Mouse (Mus musculus) liver, adult 2 months (tissue): ENCODE results near the gene Odf3b. TPM values are rescaled to one million over a fixed set of nuclear protein-coding genes. Genes with fewer than 3 reads are reported as not detected.
A peak's percentile ranks its signal among the peaks of the same experiment; 100 is the strongest.

Experiments used
- DNase-seq: peaks from one replicate; pipeline ENCODE4 v3.0.0-alpha.2; 2011; ENCODE audit warnings: low read depth, low spot score; ENCODE audit errors: extremely low read depth
- H3K27ac ChIP-seq: fragments of 200-500 bp; replicated peaks from 2 replicates; pipeline ENCODE4 v1.5.1; 2012; ENCODE audit warnings: low read depth, mild to moderate bottlenecking, control low read depth, inconsistent platforms, low read length; ENCODE audit not compliant: insufficient read depth
- H3K27me3 ChIP-seq: fragments of 200-500 bp; 2 replicates; pipeline ENCODE4 v1.6.1; 2012; ENCODE audit warnings: mild to moderate bottlenecking, moderate library complexity, low read length, inconsistent platforms; ENCODE audit not compliant: control insufficient read depth, insufficient read depth
- H3K36me3 ChIP-seq: fragments of 200-500 bp; 2 replicates; pipeline ENCODE4 v1.6.1; 2012; ENCODE audit warnings: low read length, inconsistent platforms; ENCODE audit not compliant: control insufficient read depth, insufficient read depth
- H3K4me1 ChIP-seq: fragments of 200-500 bp; 2 replicates; pipeline ENCODE4 v1.6.1; 2011; ENCODE audit warnings: low read length; ENCODE audit not compliant: control insufficient read depth, insufficient read depth
- H3K4me3 ChIP-seq: fragments of 200-500 bp; 2 replicates; pipeline ENCODE4 v1.5.1; 2011; ENCODE audit warnings: low read depth, mild to moderate bottlenecking, control low read depth, low read length, moderate library complexity; ENCODE audit not compliant: insufficient read depth
- H3K79me2 ChIP-seq: fragments of 200-500 bp; 2 replicates; pipeline ENCODE4 v1.6.1; 2012; ENCODE audit warnings: inconsistent platforms, mild to moderate bottlenecking, low read length, moderate library complexity; ENCODE audit not compliant: control insufficient read depth, insufficient read depth
- H3K9ac ChIP-seq: fragments of 200-500 bp; 2 replicates; pipeline ENCODE4 v1.6.1; 2012; ENCODE audit warnings: low read depth, mild to moderate bottlenecking, control low read depth, inconsistent platforms, low read length
- CTCF ChIP-seq: fragments of 200-500 bp; IDR thresholded peaks from 2 replicates; pipeline ENCODE4 v1.5.1; 2011; ENCODE audit warnings: low read depth, low read length, control low read depth
- POLR2A ChIP-seq: fragments of 200-500 bp; IDR thresholded peaks from 2 replicates; pipeline ENCODE4 v1.6.1; 2011; ENCODE audit warnings: low read length, control low read depth; ENCODE audit not compliant: insufficient read depth; ENCODE audit errors: extremely low read depth
- WGBS: fragments of 180-500 bp; shearing (Covaris S2); methylation state at CpG from one replicate; pipeline ENCODE4 v1.1.7; 2018; 5-methylcytosine and 5-hydroxymethylcytosine counted together
- polyA plus RNA-seq: library from polyadenylated mRNA; depleted of rRNA; stranded (reverse); fragments of >200 nt; gene quantifications from 2 replicates; pipeline ENCODE4 v1.2.3, GENCODE M21; 2012; rRNA removed
- total RNA-seq: library from RNA; depleted of rRNA; stranded (reverse); fragments of >200 nt; gene quantifications from 2 replicates; pipeline ENCODE4 v1.2.3, GENCODE M21; 2014; rRNA removed

Odf3b gene
- total RNA-seq (2.0 and 3.8 TPM in 2 replicates), polyA plus RNA-seq (29.8 and 41.7 TPM in 2 replicates)

GRCm38 (mm10) chr15:89378831-89379401 is at the start of gene Odf3b:
Gene Odf3b (minus strand): TSS chr15:89379282.
- no peaks in the 10 kb centered on the region for H3K27me3 ChIP-seq
- H3K79me2 ChIP-seq: peaks cover 4% of the 10 kb centered on the region; the same call in 1 of the 2 replicates
- no peaks in the 10 kb centered on the region for H3K36me3 ChIP-seq
- peak; percentile 67 for DNase-seq
- H3K4me1 ChIP-seq: peaks cover 14% of the 10 kb centered on the region
- TF ChIP-seq POLR2A (no peak), CTCF (no peak)
- H3K4me3 ChIP-seq: peak within 1 kb of the TSS; percentile 50
- peak within 1 kb of the TSS; percentile 90 for H3K27ac ChIP-seq
- 1% methylated on average over 33 of the region's 33 CpGs for WGBS
- H3K9ac ChIP-seq: peak within 1 kb of the TSS; percentile 53

- H3K36me3 ChIP-seq: peaks cover 17% of the 10 kb centered on the region
- 0 out of 2 replicates have a peak overlapping the region, but pooled peaks have one; percentile 83 for H3K4me3 ChIP-seq
- peak; percentile 74 for DNase-seq
- H3K27me3 ChIP-seq: no peaks in the 10 kb centered on the region
- no peaks in the 10 kb centered on the region for H3K79me2 ChIP-seq
- TF ChIP-seq CTCF: no peak
- TF ChIP-seq POLR2A: no peak
- WGBS: 61% methylated on average over 19 of the region's 19 CpGs
- H3K27ac ChIP-seq: peak overlapping the region; percentile 32
- H3K4me1 ChIP-seq: peaks cover 16% of the 10 kb centered on the region
- H3K9ac ChIP-seq: peak overlapping the region; percentile 53; the same call in 1 of the 2 replicates
These were observed 49.2 kb upstream of the Odf3b start for GRCm38 (mm10) chr15:89428136-89428790.

GRCm38 (mm10) chr15:89426716-89427115 is 47.6 kb upstream of the Odf3b start:
- Histone ChIP-seq H3K36me3 (peaks cover 17% of the 10 kb centered on the region), H3K79me2 (no peaks in the 10 kb centered on the region), H3K4me1 (peaks cover 16% of the 10 kb centered on the region), H3K9ac (no peak overlapping the region), H3K27ac (no peak overlapping the region), H3K27me3 (no peaks in the 10 kb centered on the region), H3K4me3 (no peak overlapping the region)
- no peak for DNase-seq
- 75% methylated on average over 10 of the region's 10 CpGs for WGBS
- TF ChIP-seq POLR2A: no peak
- TF ChIP-seq CTCF: no peak

GRCm38 (mm10) chr15:89425711-89426121 is 46.6 kb upstream of the Odf3b start, which contains the start of gene Cpt1b:
Gene Cpt1b (minus strand): TSS chr15:89425863.
- 40% methylated on average over 6 of the region's 6 CpGs for WGBS
- Histone ChIP-seq H3K36me3 (peaks cover 17% of the 10 kb centered on the region), H3K4me1 (peaks cover 12% of the 10 kb centered on the region), H3K4me3 (no peak within 1 kb of the TSS), H3K27ac (peak within 1 kb of the TSS; percentile 7; the same call in 1 of the 2 replicates), H3K79me2 (no peaks in the 10 kb centered on the region), H3K27me3 (no peaks in the 10 kb centered on the region), H3K9ac (no peak within 1 kb of the TSS)
- DNase-seq: peak; percentile 64
- TF ChIP-seq CTCF (no peak), POLR2A (no peak)

GRCm38 (mm10) chr15:89424621-89425020 is 45.5 kb upstream of the Odf3b start:
- DNase-seq: no peak
- 92% methylated on average over 8 of the region's 8 CpGs for WGBS
- Histone ChIP-seq H3K27ac (no peak overlapping the region), H3K79me2 (no peaks in the 10 kb centered on the region), H3K9ac (no peak overlapping the region), H3K4me1 (peaks cover 12% of the 10 kb centered on the region), H3K27me3 (no peaks in the 10 kb centered on the region), H3K36me3 (peaks cover 22% of the 10 kb centered on the region), H3K4me3 (no peak overlapping the region)
- TF ChIP-seq CTCF (no peak), POLR2A (no peak)
